Mouse (Mus musculus): ENCODE measurements around the gene Igfbp7.

Gene Igfbp7

GRCm38 (mm10) chr5:77378027-77378426, 29.8 kb downstream of the Igfbp7 start:
- DNase-seq = no peak

GRCm38 (mm10) chr5:77375546-77375945, 32.3 kb downstream of the Igfbp7 start:
- no peak for DNase-seq

GRCm38 (mm10) chr5:77374945-77375344, 32.9 kb downstream of the Igfbp7 start:
- DNase-seq = peak; percentile 93

GRCm38 (mm10) chr5:77372778-77373177, 35.1 kb downstream of the Igfbp7 start:
- DNase-seq = peak; percentile 94

GRCm38 (mm10) chr5:77372242-77372641, 35.6 kb downstream of the Igfbp7 start:
- peak; percentile 98 for DNase-seq

- DNase-seq = no peak
Observed at GRCm38 (mm10) chr5:77370378-77370892, 37.4 kb downstream of the Igfbp7 start.

GRCm38 (mm10) chr5:77369394-77369793, 38.4 kb downstream of the Igfbp7 start:
- DNase-seq = no peak

- DNase-seq = no peak
Observed at GRCm38 (mm10) chr5:77368194-77368593, 39.6 kb downstream of the Igfbp7 start.

- peak; percentile 96 for DNase-seq
Observed at GRCm38 (mm10) chr5:77367682-77368081, 40.2 kb downstream of the Igfbp7 start.

- DNase-seq = no peak
Observed at GRCm38 (mm10) chr5:77367145-77367544, 40.7 kb downstream of the Igfbp7 start.

GRCm38 (mm10) chr5:77366313-77366712, 41.5 kb downstream of the Igfbp7 start:
- DNase-seq = peak; percentile 98

GRCm38 (mm10) chr5:77364443-77365038, 43.3 kb downstream of the Igfbp7 start:
- peak; percentile 94 for DNase-seq

- peak; percentile 96 for DNase-seq
Observed at GRCm38 (mm10) chr5:77363650-77364049, 44.2 kb downstream of the Igfbp7 start.

GRCm38 (mm10) chr5:77362120-77362519, 45.7 kb downstream of the Igfbp7 start:
- DNase-seq = peak; percentile 96

- DNase-seq = no peak
Observed at GRCm38 (mm10) chr5:77361006-77361405, 46.8 kb downstream of the Igfbp7 start.

GRCm38 (mm10) chr5:77359971-77360370, 47.9 kb downstream of the Igfbp7 start:
- no peak for DNase-seq

GRCm38 (mm10) chr5:77358347-77358746, 49.5 kb downstream of the Igfbp7 start:
- peak; percentile 98 for DNase-seq

GRCm38 (mm10) chr5:77357405-77358149, 50.3 kb downstream of the Igfbp7 start:
- DNase-seq = peak; percentile 99

- DNase-seq = peak; percentile 89
Observed at GRCm38 (mm10) chr5:77355307-77356265, 52.3 kb downstream of the Igfbp7 start.

- DNase-seq = peak; percentile 97
Observed at GRCm38 (mm10) chr5:77354361-77354787, 53.5 kb downstream of the Igfbp7 start.

- DNase-seq = peak; percentile 68
Observed at GRCm38 (mm10) chr5:77351691-77352090, 56.1 kb downstream of the Igfbp7 start.

- DNase-seq = peak; percentile 82
Observed at GRCm38 (mm10) chr5:77349971-77350658, 57.7 kb downstream of the Igfbp7 start.
